Mouse (Mus musculus): ENCODE results near the gene Ptprb.

Gene Ptprb

DNA sequence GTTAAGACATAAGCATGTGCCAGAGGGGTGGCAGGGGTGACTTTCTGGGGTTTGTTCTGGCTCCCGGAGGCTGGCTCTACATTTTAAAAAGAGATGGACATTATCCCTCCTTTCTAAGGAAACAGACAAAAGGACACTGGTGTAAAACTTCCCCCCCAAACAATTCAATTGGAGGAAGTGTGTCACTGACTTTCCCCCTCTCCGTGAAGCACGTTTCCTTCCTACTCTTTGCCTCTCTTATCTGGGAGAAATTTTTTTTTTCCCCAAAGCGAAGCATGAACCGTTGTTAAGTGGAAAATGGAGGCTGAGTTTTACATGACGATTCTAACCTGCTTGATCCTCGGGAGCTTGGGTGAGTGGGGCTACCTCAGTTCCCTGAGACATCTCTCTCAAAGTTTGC lies at the start of gene Ptprb:
Ptprb (plus strand) TSS at position 244 of the 400 bp plus-strand sequence.
- no peak for DNase-seq

DNA sequence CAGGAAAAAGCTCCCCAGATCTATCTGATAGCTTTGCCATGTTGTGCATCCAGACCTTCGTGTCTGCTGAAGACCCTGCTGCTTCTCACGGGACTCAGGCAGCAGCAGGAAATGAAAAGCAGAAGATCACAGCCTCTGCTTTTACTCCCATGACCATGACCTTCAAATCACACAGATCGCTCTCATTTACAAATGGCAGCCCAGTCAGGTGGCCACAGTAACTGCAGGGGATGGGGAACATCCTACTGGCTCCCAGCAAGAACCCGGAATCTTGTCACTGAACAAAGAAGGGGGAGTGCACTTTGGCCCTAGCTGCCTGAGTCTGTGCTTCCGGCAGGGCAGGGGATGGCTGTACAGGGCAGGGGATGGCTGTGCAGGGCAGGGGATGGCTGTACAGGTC lies 40.0 kb upstream of the Ptprb start:
- no peak for DNase-seq

DNA sequence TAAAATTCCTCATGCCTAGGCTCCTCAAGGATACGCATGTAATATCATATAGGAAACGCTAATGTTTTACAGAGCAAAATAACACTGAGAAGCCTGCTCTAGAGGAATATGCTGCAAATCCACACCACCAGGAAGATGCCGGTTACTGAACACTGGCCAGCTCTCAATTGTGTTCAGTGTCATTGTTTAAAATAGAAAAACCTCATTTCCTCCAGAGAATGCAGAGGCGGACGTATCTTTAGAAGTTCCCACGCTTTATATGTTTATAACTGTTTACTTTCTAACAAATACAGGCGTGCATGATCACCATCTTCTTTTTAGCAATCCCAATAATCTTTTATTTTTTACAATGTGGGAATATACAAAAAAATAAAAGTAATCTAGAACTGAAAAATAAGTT lies 33.1 kb upstream of the Ptprb start:
- DNase-seq, result no peak

DNA sequence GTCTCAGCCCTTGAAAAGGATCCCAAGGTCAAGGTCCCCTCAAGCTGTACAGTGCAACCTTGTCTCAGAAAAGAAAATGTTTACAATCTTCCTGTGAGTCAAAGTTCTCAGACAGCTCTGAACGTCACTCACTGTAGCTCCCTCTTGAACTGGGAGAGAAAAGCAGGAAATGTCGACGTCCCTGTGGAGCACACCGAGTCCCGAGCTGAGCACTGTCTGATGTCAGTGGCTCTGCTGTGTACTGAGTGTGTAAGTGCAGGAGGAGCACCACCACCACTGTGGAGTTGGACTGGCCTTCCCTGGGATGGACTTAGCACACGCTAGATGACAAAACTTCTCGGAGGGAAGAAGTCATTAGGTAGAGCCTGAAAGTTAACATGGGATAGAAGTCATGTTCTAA lies 31.9 kb upstream of the Ptprb start:
- DNase-seq, result no peak

DNA sequence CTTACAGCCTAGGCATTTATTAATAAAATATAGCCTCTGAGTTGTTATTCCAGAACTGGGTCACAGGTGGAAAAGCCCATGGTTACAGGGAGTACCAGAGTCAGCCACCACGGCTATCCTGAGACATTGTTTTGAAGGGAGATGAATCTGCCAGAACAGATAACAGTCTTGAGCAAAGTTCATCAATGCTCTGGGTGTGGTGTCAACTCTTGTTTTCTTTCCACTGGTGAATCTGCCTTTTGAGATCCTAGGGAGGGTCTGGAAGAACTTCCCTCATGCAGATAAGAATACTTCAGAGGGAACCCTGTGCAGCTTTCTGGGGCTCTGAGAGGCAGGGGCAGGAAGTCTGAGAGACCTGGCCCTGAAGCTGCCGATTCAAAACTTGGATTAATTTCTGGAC lies 29.7 kb upstream of the Ptprb start:
- DNase-seq, result no peak

DNA sequence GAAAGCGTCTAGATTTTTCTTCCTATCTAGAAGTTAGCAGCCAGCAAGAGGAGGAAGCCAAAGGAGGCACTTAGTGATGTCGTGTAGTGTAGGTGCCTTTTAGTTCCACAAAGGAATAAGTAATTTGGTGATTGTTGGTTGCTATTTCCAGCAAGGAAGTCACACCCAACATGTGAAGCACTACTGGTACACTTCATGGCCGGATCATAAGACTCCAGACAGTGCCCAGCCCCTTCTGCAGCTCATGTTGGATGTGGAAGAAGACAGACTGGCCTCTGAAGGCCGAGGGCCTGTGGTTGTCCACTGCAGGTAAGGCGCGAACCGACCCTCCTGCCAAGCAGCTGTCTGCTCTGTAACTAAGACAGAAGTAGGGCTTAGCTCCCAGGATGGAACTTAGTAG lies 22.7 kb upstream of the Ptprb start:
- no peak for DNase-seq

DNA sequence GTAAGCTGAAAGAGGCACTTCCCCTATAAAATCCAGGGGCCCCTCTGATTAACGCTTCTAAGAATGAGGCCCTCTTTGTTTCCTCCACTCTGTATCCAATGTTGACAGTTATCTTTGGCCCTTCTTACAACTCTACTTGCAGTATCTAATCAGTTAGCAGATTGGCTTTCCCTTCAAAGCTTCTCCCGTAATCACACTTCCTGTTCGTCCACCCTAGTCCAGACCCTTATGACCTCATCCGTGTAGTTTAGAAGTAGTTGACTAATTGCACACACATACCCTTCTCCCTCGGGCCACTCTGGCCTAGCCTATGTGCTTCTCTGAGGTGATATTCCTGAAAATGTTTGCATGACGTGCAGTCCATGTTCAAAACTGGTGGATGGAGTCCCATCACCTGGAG lies 21.4 kb upstream of the Ptprb start:
- no peak for DNase-seq

DNA sequence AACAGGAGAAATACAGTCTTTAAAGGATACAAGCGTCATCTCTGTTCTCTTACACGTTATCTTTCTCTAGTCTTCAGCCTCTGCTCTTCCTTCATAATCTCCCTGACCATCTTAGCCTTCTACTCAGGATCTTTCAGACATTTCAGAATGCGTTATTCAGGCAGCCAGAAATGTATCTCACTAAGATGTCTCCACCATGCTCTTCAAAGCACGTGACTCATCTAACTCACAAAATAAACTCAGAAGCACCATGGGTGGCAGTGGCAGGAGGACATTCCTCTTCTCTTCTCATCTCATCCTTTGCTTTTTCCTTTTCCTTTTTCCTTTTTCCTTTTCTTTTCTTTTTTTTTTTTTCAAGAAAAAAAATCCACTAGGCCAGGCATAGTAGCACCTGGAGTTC lies 16.0 kb upstream of the Ptprb start:
- DNase-seq, result no peak

DNA sequence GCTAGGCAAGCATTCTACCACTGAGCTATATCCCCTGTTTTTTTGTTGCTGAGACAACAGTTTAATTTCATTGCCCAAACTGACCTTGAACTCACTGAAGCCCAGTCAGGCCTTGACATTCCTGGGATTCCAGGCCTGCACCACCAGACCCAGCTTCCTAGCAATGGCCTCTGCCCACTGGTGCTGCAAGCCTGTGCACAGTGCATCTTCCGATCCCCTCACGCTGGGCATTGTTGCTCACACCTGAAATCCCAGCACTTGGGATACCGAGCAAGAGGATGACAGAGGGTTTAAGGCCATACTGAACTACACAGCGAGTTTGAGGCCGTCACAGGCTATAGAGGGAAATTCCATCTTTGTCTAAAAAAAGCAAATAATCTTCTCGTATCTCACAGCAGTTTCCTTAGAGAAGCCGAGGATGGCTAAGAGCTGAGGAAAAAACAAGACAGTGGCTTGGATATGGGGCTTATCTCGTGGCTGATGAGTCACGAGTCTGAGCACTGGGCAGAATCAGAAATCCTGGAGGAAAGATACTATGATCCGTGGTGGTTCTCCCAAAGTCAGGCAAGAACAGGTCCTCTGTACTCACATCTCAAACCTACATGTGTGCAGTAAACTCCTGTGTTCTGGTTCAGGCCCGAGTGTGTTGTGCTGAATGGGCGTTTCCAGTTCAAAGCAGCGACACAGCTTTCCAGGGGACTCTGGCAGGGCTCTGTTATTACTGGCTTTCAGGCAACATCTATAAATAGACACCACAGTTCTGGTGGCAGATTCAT lies 14.5 kb upstream of the Ptprb start:
- no peak for DNase-seq

DNA sequence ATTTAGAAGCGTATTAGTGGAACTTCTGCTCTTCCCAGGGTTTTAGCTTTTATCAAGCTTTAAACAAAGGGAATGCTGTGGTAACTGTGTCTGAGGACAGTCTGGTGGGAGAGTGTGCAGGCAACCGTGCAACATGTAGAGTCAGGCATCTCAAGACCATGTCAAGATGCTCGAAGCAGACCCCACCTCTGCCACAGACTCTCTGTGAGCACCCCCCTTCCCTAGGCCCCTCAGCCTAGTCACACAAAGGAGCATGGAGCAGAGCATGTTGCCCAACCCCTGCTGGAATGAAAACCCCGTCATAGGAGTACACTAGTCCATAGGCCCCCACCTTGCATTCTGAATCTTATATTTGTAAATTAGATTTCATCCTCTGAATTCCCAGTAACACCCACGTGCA lies 13.8 kb upstream of the Ptprb start:
- no peak for DNase-seq

DNA sequence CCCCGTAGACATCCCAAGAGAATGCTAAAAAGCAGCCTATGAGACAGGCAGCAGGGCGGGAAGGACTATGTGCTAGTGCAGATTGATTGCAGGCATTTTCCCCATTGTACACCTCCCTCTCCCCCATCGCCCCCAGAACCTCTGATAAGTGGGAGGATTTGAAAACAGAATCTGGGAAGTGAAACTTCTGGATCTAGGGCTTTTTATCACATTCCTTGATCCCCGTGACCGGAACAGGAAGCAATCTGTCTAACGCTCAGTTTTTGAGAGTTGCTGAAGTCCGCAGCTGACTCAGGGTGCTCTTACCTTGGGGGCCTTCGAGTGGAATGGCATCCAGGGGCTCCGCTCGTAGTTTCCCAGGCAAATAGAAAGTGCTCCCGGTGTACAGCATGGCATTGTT lies 10.8 kb upstream of the Ptprb start:
- no peak for DNase-seq

DNA sequence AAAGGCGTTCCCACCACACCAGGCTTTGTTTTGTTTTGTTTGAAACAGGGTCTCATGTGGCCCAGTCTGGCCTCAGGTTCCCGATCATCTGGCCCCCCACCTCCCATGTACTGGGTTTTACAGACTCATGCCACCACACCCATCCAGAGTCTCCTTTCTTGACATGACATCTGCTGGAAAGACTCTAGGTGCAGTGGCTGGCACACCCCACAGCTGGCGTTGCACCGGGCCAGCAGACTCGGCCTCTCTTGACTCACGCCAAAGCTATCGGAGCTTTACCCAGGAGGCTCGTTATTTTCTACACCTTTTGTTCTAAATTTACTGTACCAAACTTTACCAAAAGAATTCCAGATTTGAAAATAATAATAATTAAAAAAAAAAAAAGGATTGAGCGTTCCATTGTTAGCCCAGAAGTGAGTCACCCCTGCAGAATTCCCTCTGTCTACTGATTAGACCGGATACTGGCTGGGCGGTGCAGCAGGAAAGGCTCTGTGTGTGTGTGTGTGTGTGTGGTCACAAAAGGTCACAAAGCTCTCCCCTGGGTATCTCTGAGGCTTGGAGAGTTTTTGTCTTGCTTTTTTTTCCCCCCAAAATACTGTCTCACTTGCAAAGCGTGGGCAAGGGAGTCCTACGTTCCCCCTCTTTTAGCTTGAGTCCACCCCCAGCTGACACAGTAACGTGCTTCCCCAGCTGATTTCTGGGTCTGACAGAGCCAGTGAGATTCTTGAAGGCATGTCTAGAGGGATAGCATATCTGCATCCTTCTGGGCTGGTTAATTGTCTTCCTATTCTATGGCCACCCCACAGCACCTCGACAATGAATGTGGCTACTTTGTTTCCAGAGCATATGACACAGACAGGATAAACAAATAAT lies 8.5 kb upstream of the Ptprb start:
- DNase-seq, result no peak

DNA sequence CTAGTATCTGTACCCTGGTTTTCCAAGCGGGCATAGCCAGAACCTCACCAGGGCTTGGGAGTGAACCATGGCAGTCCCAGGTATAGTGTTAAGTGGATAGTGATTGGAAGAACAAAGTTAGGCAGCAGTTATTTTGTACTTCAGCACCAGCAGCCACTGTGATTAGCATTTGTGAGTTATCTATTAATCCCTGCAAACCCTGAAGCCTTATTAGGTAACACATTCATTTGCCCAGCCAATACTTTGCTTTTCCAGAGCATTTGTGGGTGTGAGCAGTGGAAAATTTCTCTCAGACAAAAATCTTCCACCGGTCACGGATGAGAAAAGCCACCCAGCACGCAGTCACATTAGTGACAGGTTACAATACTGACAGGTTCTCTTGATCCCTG lies 7.9 kb upstream of the Ptprb start:
- no peak for DNase-seq

DNA sequence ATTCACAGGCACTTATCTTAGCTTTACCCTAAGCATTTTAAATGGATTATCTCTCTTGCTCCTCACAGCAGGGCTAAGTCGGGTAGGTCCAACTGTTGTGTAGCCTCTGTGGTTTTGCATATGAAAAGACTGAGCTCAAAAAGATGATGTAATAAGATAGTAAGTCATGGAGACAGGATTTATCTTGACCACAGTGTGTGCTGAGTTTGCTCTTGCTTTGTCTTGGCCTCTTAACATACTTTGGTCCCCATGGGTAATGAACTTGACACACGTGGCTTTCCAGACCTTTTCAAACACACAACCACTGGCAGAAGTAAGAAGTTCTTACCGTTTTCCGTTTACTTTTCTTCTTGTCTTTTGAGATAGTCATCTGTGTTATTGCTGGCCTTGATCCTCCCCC lies 7.0 kb upstream of the Ptprb start:
- DNase-seq, result no peak

DNA sequence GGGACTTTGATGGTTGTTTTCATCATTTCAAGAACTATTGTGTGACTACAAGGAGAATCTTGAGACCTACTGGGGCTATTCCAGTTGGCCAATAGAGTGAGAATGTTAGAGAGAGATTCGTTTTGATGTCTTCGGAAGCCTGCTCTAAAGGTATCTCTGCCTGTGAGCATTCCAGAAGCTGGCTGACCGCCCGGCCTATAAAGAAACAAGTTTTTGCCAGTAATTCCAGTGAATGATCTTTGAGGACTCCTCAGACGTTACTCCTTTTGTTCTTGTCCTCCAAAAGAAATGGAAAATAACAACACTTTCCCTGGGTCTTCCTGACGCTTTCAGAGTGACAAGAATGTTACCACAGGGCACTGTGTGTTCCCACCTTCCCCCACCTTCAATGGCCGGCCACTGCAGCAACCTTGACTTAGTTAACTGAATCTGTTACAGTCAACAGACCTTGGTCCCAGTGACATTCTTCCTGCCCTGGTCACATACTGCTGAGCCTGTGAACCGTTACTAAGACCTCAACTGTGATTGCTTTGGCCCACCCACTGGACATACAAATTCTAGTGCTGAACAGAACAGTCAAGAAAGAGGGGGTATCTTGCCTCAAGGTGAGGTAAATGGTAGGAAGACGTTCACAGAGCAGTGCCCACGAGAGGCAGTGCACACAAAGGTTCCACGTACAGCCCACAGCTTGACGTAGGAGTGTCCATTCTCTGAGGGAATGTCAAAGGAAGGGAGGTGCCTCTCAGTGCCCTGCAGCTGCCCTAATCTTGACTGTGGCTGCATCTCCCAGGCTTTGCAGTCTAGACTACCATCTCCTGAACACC lies 4.5 kb upstream of the Ptprb start:
- no peak for DNase-seq

DNA sequence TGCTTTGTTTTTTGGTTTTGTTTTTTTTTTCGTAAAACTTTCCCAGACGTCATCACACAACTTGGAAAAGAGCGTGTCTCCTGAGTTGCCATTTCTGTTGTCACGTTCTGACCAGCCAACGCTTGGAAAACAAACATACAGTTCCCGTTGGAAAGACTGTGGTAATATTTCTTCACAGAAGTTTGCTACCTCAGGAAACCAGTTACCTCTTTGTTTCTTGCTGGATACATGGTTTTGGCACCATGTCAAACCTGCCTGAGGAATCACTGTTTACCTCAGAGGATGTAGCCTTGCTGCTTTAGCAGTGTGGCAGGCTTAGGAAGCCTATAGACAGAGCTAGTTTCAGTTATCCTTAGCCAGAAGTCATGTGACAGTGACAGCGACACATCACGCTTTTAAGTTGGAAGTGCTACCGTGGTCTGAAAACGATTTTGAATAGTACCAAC lies 3.8 kb upstream of the Ptprb start:
- DNase-seq, result no peak

DNA sequence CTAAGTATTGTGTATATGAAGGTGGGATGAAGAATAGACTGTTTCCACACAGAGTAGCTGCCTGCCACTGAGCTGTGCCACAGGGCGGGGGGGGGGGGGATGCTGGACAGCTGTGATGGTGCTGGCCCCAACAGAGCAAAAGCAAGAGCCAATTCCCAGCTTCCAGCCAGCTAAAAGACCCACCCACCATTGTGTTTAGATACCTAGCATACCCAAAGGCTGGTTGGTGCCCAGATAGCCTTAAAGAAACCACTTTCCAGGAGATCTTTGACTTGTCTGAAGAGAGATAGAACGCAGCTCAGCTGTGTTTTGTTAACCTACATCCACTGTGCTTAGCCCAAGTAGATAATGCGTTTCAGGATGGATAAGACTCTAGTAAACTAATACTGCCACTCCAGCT lies 3.2 kb upstream of the Ptprb start:
- DNase-seq, result no peak

DNA sequence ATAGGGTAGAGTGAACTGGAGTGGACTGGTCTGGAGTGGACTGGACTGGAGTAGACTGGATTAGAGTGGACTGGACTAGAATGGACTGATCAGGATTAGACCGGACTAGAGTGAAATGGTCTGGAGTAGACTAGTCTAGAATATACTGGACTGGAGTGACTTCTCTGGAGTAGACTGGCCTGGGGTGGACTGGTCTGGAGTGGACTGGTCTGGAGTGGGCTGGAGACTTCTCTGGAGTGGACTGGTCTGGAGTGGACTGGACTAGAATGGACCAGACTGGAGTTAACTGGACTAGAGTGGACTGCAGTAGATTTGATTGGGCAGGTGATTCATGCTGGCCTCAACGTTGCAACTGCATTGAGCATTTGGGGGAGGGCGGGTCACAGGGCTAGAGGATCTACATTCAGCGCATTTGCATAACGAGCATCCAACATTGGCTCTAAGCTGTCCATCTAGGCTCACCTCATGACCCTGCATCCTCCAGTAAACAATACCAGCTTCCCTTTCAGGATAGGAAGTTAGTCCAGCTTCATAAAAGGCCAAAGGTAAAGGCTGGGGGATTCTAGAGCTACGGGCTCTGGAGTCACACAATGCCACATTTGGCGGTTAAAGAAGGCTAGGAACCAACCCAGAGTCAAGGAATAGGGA lies 11.5 kb downstream of the Ptprb start:
- DNase-seq, result no peak

DNA sequence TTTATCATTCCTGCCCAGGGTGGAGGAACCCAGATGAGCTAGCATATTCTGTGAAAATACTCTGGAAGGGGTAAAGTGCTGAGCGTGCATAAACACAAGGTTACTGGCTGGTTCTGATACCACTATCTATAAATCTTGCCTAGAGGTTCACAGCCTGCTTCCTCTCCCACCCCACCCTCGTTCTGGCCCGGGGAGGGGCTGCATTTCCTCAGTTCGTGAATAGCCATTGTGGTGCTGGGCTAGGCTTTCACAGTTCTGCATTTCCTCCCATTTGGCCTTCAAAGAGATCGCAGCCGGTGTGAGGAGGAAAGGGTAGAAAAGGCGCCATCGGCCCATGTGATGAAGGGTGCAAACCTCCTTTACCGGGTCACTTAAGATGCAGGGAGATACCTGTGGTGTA lies 12.8 kb downstream of the Ptprb start:
- DNase-seq, result no peak

DNA sequence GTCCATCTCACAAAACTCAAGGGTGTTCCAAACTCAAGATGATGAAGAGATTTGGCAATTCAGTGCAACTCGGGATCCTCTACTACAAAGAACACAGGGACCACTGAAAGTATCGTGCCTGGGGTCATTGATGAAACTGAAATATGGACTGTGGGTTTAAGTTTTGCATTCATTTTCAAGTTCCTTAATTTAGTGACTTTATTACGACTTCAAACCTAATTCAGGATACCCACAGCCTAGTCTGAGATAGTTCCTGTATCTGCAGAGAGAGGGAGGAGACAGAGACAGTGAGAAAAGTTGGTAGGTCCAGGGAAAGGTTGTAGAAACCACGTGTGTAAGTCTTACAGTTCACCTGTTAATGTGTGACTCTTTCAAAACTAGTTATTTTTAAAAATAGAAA lies 15.2 kb downstream of the Ptprb start:
- DNase-seq, result no peak

DNA sequence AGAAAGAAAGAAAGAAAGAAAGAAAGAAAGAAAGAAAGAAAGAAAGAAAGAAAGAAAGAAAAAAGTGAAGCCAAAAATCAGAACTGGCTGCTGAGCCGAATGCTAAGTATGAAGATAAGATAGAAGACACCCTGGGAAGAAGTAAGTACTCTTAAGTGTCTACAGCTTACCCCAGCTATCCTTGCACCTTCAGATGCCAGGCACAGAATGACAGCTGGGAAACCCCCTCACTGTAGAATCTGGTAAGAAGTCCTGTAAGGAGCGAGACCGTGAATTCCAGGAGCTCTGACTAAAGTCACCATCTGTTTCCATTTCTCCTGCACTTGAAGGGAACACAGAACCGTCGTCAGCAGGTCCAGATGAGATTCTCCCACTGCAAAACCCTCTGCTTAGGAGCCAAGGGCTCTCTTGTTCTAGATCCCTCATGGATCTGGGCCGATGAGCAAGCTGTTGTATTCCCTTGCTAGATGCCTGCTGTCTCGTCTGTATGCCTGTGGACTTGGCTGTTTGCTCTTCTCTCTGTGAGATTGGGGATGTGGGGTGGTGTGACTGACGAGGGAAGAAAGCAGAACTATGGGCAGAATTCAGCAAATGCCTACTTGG lies 15.9 kb downstream of the Ptprb start:
- no peak for DNase-seq

DNA sequence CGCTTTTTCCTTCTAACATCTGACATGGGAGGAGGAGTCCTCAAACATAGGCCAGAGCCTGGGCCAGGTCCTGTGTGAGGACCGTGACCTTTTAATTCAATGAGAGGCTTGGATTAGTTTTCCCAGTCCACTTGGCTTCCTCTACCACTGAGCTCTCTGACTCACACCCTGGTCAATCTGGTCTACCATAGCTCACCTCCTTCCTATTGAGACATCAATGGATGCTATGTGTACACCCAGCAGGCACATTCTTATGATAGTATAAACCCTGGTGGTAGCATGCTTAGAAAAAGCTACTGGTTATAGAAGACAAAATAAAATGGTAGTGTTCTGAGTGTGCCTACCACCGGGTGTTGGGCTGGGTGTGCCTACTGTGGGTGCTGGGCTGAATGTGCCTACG lies 21.1 kb downstream of the Ptprb start:
- DNase-seq, result no peak

DNA sequence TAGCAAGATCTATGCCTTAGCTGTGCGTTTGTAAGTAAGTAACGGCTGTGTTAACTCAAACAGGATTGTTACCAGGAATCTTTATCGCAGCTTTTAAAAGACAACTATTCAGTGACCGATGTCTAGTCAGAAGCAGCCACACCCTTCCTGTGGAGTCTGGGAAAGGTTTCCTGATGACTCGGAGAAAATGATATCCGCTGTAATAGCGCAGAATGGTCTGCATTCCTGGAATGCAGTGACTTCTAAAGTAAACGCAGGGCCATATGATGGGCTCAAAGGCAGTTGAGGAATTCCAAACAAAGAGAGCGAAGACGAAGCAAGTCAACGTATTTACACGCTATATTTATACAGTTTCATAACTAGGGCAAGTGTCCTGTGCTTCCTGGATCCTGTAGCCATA lies 22.5 kb downstream of the Ptprb start:
- DNase-seq, result no peak
